Mouse (Mus musculus) urinary bladder, postnatal 36 days (tissue): ENCODE results near the gene Taf10.
A peak's percentile ranks its signal among the peaks of the same experiment; 100 is the strongest.

Source experiments
- DNase-seq, 2 experiments: peaks; one replicate each; pipeline ENCODE4 v3.0.0; 2022; ENCODE audit warnings: low spot score in 2 of 2, mixed read lengths in 1 of 2

The Taf10 gene

GRCm38 (mm10) chr7:105743926-105744590, at the start of gene Taf10:
Gene Taf10 (minus strand): TSS chr7:105744361.
- DNase-seq, result peak; percentile 72 to 85

- no peak for DNase-seq
Measured at GRCm38 (mm10) chr7:105793701-105794100, 49.5 kb upstream of the Taf10 start.

- no peak for DNase-seq
Measured at GRCm38 (mm10) chr7:105791147-105791546, 47.0 kb upstream of the Taf10 start.

GRCm38 (mm10) chr7:105787285-105788140, 43.4 kb upstream of the Taf10 start, which contains the start of gene Dchs1:
Gene Dchs1 (minus strand): TSS chr7:105787654.
- DNase-seq, result no peak

- no peak for DNase-seq
Measured at GRCm38 (mm10) chr7:105786506-105787284, 42.5 kb upstream of the Taf10 start.

- no peak for DNase-seq
Measured at GRCm38 (mm10) chr7:105784556-105784955, 40.4 kb upstream of the Taf10 start.

GRCm38 (mm10) chr7:105783861-105784260, 39.7 kb upstream of the Taf10 start:
- no peak for DNase-seq

- peak in 1 of 2 experiments; percentile 32 for DNase-seq
Measured at GRCm38 (mm10) chr7:105778553-105779265, 34.5 kb upstream of the Taf10 start.

- peak in 1 of 2 experiments; percentile 35 for DNase-seq
Measured at GRCm38 (mm10) chr7:105777797-105778552, 33.8 kb upstream of the Taf10 start.

GRCm38 (mm10) chr7:105777316-105777715, 33.2 kb upstream of the Taf10 start:
- no peak for DNase-seq

- DNase-seq, result no peak
Measured at GRCm38 (mm10) chr7:105776026-105776425, 31.9 kb upstream of the Taf10 start.

GRCm38 (mm10) chr7:105774661-105775060, 30.5 kb upstream of the Taf10 start:
- DNase-seq, result no peak

- DNase-seq, result no peak
Measured at GRCm38 (mm10) chr7:105773041-105773440, 28.9 kb upstream of the Taf10 start.

- no peak for DNase-seq
Measured at GRCm38 (mm10) chr7:105772331-105772730, 28.2 kb upstream of the Taf10 start.

GRCm38 (mm10) chr7:105769959-105770358, 25.8 kb upstream of the Taf10 start:
- DNase-seq, result peak in 1 of 2 experiments; percentile 41

- no peak for DNase-seq
Measured at GRCm38 (mm10) chr7:105767729-105768165, 23.6 kb upstream of the Taf10 start.

- DNase-seq, result no peak
Measured at GRCm38 (mm10) chr7:105764331-105764730, 20.2 kb upstream of the Taf10 start.

- DNase-seq, result no peak
Measured at GRCm38 (mm10) chr7:105762517-105763270, 18.5 kb upstream of the Taf10 start.

- DNase-seq, result no peak
Measured at GRCm38 (mm10) chr7:105761813-105762484, 17.8 kb upstream of the Taf10 start.
